Mouse (Mus musculus): ENCODE measurements around the gene Itm2b. TPM values are rescaled to one million over a fixed set of nuclear protein-coding genes. Genes with fewer than 3 reads are reported as not detected.

Gene Itm2b
- polyA plus RNA-seq, 2 experiments from 2014 or later = 963 to 1,015 TPM

DNA sequence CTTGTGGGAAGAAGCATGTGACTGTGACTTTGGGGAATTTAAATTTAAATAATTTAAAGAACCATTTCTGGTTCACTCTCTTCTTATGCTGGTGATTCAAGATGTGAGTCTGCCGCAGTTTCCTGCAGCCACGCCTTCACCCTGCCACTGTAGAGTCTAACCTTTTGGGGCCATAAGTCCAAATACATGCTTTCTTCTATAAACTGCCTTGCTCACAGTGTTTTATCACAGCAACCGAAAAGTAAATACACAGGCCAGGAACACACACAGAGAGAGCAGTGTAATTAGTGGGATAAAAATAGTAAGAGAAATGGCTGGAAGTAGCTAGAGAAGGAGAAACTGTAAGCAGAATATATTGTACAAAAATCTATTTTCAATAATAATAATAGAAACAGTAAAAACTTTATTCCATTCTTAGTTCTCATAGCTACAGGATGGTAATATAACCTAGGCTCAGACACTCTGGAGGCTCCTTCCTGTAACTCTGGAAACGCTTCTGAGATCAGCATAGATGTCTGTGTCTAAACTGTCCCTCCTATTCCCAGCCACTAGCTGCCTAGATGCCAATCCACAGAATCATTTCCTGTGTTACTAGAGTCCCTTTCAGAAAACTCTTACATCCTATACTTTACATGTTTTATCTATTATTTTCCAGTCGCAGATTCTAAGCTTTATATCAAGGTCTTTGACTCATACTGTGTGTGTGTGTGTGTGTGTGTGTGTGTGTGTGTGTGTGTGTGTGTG, 9.3 kb upstream of the Itm2b start:
- ATAC-seq = no peak

DNA sequence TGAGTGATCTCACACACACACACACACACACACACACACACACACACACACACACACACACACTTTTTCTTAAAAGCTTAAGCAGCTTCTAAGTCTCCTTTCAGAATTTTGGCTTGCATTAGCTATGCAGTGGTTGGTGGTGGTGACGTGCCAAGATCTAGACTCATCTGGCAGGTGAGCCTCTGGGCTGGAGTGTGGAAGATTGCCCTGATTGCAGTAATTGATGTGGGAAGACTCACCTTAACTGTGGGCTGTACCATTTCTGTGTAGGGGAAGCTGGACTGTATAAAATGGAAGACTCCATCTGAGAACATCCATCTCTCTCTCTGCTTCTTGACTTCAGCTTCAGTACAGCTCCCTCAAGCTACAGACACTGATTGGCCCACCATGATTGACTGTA, 6.4 kb upstream of the Itm2b start:
- no peak for ATAC-seq

DNA sequence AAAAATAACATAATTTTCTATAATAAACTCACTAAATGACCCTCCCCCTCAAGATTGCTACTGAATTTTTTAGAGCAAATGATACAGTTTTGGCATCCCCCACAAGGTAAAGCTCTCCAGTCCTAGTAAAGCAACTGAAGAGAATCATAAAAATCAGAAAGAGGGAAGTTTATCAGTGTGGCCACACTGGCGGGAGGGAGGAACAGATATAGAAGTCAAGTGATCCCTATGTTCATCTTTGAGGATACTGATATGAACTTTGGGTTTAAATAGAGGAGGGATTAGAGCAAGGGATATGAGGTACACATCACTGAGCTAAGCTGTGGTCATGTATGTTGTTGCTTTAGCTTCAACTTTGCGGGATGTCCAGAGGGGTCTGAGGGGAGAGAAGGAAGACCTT, 5.1 kb upstream of the Itm2b start:
- no peak for ATAC-seq

DNA sequence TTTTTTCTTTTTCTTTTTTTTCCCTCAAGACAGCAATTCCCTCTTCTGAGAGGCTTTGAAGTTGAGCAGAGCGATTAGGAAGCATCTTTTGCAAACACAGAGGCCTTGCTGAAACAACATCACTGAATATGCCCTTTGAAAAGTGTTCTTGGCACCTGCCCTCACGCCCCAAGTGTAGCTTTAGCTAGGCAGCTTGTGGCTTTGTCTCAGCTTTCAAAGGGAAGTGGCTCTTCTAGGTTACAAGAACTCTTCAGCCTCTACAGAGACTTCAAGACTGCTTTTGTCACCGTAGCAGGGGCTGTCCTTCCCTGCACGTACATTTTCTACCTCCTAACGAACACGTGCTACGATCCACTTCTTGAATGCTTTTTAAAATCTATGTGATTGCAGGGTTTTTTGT, 4.0 kb upstream of the Itm2b start:
- ATAC-seq = peak; percentile 35

DNA sequence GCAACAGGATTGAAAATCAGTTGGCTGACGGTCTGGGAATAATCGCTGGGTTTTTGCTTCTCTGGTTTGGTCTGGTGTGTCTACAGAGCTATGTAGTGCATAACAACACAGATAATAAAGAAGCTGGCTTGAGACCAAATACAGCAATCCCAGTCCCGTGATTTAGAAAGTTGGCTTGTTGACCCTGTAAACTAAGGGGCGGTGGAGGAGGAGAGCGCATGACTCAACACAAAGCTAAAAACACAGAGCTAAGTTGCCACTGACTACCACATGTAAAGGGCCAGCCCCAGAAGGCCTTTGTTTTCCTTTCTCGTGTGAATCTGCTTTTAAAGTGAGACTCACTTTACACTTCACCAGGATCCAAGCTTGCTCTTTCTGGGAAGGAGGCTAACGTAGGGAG, 3.5 kb upstream of the Itm2b start:
- no peak for ATAC-seq

DNA sequence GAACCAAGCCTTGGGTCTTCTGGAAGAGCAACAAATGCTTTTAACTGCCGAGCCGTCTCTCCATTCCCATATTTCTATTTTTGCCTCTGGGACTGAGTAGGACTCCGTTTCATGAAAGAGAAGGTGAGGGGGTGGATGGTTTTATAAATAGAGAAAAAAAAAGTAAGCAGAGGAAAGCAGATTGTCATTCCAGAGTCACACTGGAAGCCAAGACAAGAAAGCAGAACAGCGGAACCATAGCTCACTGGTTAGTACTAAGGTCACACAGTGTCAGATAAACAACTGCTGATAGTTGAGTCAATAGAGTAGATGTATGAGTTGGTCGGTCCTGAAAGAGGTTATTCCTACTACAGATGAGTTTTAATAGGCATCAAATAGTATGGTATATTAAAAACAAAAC, 1.4 kb upstream of the Itm2b start:
- no peak for ATAC-seq

DNA sequence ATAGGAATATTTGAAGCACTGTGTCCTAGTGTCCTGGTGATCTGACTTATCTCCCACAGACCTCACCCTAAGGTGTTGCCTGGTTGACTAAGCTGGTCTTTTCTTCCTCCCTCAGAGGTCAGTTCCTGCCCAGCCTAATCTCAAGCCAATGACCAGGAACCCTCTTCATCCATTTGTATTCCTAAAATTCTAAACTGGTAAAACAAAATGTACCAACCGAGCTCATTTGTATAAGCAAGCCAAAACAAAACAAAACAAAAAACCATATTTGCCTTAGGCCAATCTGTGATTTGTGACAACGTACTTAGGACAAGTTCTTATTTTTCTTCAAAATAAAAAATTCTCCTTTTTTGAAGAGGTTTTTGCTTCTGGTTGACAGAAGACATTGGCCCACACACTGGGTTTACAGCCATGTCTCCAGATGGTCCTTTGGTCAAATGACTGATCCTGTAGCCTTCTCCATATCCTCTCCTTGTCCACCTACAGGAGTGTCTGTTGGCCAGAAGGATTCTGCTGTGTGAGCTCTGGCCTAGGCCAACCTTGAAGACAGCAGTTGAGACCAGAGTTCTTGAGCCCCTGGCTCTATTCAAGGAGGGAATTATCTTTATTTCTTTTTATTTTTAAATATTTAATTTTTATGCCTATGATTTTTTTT, 758 bp upstream of the Itm2b start:
- ATAC-seq = no peak

DNA sequence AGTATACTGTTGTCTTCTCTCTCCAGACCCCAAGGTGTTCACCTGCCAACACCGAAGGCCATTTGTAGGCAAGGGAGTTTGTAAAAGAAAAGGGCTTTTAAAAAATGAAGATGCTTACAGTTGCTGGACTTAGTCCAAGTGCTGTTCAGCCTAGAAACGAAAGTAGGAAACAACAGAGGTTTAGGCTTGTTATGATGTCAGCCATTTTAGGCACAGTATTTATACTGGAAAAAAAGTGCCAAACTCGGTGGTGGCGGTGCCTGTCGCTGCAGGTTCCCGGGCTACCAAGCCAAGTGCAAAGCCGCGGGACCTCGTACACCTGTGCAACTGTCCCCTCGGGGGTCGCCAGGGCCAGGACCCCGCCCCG, 560 bp downstream of the Itm2b start:
- ATAC-seq = peak; percentile 61

DNA sequence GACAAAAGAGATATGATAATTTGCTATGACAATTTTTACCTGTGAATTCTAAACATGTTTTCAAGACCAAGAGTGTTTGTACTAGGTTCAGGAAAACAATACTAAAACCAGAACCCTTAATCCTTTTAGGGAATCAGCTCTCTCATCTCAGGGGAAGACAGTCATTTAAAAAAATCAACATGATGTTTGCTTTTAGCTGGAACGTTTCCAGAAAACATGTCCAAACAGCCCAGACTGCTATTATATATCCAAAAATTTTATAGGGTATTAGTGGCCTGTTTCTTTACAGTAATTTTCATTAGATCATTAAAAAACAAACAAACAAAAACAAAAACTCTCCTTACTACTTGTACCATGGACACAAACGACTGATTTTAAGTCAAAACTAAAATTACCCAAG, 1.3 kb downstream of the Itm2b start:
- no peak for ATAC-seq

DNA sequence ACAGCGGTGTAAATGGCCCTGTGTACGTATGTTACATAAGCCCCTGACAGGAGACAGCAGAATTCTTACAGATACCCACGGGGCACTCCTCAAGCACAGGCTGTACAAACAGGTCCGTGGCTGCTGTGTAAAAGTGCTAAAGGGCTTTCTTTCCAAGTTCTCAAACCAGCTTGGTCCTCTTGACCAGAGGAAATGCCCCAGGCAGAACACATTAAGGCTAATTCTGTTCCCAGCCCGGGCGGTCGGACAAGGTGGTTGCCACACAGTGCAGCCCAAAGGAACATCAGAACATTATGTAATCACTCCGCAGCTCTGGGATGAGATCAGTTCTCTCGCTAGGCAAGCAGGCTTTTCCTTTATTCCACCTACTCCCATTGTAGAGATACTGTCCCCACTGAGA, 2.4 kb downstream of the Itm2b start:
- no peak for ATAC-seq

DNA sequence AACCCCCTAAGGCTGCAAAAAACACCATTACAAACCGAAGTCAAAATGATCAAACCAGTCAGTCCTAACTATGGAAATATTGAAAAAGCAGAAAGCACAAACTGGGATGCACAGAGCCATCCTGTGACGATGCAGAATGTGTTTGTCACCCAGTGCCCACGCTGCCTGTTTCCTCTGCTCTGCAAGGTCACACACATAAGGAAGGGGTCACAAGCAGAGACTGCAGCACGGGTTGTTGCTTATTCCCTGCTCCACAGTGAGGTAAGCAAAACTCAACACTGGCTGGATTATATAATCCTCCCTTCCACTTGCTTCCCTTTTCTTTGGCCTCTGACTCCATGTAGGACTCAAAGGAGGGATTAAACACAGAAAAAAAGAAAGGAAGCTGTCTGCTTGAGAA, 3.5 kb downstream of the Itm2b start:
- ATAC-seq = no peak

DNA sequence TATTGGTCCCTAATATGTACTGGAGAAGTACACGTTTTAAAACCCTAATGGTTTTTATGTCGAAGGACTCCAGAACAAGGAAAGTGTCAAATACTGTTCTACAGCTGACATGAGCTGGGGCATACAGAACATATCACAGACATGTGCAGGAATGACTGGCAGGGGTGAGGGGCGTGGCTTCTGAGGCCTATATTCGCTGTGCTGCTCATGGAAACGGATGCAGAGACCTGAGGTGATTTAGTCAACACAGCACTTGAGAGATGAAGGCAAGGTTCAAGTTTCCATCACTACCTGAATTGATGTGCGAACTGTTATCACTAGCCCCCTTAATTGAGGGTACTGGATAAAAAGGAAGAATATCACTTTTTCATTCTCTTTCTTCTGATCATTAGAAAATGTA, 7.3 kb downstream of the Itm2b start:
- peak; percentile 39 for ATAC-seq

DNA sequence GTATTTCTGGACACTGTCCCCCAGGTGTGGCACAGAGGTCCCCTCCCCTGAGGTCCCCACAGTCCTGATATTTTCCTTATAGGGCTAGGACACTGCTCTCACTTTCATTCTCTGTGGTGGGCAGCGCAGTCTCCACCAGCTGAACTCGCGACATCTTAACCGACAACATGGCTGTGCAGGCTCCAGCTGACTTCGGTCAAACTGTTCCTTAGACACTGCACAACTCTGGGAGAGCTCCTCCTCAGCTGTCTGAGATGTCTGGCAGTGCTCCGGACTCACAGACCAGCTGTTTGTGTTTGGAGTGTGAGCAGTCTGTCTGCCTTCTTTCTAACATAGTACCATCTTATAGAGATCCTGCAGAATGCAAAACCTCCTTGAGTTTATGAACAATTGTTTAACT, 8.2 kb downstream of the Itm2b start:
- no peak for ATAC-seq

DNA sequence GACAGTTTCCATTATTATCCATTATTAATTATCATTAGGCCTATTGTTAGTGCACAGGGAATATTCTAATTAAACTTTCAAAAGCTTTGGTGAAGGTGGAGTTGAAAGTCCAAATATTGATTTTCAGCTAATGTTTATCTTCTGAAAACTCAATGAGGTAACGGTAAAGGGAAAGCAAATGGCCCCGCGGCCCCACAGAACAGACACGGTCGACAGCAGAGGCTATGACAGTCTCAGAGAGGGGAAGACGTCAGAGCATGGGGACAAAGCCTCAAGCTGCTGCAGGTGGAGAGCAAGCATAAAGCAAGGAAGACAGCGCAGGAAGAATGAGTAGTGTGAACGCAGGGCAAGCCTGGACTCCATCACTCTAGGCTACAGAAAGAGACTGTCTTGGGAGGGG, 9.2 kb downstream of the Itm2b start:
- no peak for ATAC-seq

DNA sequence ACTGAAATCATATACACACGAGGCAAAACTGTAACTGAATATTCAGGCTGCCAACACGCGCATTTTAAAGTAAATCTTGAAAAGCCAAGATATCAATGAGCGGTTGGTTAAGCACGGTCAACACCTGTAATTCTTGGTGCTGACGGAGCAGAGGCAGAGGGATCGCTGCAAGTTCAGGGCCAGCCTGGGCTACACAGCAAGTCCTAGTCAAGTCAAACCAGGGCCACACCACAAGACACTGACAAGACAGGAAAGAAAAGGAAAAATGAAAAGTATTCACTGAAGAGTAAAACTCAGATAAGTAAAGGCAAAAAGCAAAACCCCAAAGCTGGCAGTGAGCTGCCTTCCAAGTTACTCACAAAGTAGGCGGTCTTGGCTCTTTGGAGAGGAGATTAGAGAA, 9.6 kb downstream of the Itm2b start:
- no peak for ATAC-seq

DNA sequence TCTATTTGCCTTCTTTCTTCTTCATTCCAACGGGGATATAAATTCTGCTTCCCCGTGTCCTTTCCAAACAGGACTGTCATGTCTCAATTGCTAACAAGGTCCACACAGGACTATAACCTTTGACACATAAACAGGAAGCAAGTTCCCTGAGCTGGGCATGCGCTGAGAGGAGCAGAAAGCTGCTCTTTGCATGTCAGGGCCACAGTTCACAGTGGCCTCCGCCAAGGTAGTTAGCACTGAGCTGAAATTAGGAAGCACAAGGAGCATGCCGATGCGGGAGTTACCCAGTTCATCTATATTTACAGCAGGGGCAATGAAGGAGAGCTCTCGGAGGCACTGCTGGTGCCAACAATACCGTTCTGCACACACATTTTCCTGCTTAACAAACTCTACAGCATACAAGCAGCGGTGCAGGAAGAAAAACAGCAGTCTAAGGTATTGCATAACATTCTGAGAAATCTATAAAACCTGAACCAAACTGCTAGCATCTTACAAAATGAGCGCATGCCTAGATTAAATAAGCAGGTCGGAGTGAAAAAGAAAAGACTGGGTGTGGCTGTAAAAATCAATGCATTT, 10.7 kb downstream of the Itm2b start:
- ATAC-seq = no peak

DNA sequence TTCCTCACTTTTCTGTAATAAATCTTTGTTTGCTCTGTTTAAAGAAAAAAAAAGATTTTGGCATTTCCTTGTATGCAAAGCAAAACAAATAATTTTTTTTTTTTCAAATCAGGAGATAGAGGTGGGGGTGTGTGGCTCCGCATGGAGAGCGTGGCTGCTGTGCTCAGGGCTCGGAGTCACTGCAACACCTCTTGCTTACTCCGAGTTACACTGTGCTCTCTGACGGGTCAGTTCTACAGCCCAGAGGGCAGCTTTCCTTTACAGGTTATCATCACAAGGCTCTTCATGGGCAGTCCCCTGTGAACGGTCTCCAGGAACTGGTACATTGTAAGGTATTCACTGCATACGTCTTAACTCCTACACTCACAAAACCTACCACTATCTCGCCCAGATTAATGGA, 11.5 kb downstream of the Itm2b start:
- no peak for ATAC-seq

DNA sequence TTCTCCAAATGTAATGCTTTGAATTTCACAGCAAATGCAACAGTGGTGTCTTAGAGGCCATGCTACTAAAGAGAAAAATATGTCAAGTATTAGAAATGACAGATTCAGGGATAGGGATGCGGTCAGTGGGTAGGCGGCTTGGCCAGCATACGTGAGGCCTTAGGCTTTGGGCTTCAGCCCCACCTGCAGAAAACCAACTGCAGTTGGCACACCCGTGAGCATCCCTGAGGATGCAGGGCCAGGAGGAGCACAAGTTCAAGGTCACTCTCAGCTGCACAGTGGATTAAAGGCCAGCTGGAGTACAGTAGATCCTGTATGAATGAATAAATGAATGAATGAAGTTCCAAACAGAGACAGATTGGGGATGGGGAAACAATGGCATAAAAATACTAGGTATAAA, 12.1 kb downstream of the Itm2b start:
- ATAC-seq = no peak

DNA sequence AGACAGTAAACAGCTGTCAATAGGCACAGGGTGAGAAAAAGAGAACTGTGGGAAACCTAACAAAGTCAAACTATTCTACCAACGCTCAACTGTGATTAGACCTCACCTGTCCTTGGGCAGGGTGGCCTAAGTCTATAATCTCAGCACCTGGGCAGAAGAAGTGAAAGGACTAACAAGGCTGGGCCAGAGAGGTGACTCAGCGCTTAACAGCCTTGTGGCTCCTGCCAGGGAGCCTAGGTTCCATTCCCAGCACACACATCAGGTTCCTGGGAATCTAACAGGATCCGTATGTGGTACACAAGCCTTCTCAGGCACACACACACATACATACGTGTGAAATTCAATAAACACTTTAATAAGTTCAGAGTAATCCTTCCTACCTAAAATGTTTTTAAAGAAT, 13.5 kb downstream of the Itm2b start:
- ATAC-seq = no peak

DNA sequence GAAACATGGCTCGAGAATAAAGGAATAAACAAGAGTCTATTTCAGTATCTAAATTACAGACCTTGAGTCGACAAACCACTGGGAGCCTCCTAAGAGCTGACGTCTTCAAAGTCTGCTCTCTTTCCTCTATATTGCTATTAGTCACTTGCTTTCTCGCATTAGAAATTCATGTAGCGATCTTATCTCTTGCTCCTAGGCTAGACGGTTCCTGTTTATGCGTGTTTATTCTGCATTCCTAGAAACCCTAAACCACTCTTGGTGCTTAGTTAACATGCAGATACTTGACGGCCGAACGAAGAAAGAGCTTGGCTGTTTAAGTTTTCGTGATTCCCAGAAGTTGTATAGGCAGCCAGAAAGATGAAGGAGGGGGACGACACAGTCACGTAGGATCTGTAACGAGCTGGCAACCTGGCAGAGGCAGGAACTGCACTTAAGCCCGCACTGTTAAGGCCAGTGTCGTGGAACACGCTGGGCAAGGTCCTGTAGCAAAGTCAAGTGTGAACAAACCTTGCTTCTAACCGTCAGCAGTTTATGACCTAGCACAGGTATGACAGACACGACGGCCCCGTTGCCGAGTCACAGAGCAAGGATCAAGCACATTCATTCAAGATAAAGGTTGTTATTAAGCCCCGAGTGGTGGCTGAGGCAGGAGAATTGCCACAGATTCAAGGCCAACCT, 14.3 kb downstream of the Itm2b start:
- ATAC-seq = peak; percentile 33

DNA sequence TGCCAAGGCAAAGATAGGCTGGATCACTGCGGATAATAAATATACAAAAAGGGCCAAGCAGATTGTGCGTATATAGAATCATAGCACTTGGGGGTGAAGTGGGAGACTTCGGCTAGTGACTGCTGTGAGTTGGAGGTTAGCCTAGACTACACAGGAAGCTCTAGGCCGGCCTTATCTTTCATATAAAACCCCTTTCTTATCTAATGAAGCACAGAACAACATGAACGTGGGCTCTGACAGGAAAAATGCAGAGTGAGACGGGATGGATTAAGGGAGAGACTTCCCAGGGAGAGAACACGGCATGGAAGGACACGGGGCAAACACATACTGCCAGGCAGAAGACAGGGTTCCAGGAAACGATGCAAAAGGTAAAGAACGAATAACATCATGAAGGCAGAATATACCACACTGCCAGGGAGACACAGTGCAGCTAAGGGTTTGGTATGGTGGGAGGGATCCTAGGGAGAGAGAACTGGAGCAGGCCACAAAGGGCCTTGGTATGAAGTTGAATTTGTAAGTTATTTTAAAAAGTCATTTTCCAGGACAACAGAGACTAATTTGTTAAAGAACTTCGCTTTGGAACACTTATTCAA, 14.9 kb downstream of the Itm2b start:
- ATAC-seq = no peak

DNA sequence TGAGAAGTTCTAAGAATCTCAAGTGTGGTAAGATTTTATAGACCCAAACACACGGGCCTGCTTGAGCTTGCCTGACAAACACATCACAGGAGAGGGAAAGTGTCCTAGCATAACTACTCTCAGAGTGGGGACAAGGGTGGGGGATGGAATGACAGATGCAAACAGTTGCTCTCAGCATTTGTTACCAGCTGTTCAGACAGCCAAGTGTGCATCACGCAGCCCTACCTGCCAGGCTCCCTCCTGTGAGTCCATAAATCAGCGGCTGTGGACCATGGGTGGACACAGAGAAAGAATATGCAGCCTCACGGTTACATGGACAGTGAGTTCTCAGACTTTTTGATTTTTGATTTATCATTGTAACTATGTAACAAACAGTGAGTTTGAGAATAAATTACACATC, 15.5 kb downstream of the Itm2b start:
- no peak for ATAC-seq

DNA sequence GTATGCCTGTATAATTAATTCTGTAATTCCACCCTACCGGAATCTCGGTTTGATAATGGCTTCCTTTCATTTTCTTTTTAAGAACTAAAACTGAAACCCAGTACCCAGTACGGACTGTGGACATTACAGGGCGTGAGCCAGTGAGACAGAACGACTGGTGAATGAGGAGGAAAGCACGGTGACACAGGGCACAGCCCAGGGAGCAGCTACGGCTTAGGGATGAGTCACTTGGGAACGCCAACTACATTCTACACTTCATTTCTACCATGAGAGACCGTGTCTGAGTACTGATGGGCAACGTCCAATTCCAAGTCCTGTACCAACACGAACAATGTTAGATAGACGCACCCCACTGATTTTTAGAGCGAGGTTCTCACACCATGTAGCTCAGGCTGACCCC, 16.1 kb downstream of the Itm2b start:
- no peak for ATAC-seq

DNA sequence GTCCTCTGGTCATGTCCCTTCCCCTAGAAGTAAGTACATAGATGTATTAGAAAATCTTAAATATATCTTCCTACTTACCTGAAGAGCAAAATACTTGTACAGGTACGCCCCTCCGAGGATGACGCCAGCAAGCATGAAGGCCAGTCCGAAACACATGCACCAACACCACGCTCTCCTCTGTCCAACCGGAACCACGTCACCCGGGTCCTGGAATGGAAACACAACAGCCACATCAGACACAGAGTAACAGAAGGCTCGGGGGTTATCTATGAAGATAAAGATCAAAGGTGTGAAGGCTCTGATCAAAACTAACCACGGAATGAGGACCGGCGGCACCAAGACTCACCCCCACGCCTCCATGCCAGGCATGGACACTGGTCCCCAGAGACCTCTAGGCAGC, 16.9 kb downstream of the Itm2b start:
- ATAC-seq = no peak
